Mouse (Mus musculus) erythroblast, embryonic 14.5 days (primary cell): ENCODE results near the gene Ncaph2.

Experiments
- GATA1 ChIP-seq: IDR thresholded peaks from 2 replicates; pipeline ENCODE4 v1.6.1; 2012; ENCODE audit warnings: low read length, inconsistent platforms, mixed read lengths
- TAL1 ChIP-seq: IDR thresholded peaks from 3 replicates; pipeline ENCODE4 v1.6.1; 2012; ENCODE audit warnings: low read length, inconsistent platforms, mixed read lengths

- no peak for TF ChIP-seq GATA1
- no peak for TF ChIP-seq TAL1
Measured at GRCm38 (mm10) chr15:89340136-89340535, 15.4 kb upstream of the Ncaph2 start.
